Mouse (Mus musculus) kidney, postnatal 10 days (tissue): ENCODE measurements around the gene Cfap54.

Experiments used
- DNase-seq: peaks from one replicate; pipeline ENCODE4 v3.0.0; 2021; ENCODE audit warnings: mixed read lengths

The Cfap54 gene

DNA sequence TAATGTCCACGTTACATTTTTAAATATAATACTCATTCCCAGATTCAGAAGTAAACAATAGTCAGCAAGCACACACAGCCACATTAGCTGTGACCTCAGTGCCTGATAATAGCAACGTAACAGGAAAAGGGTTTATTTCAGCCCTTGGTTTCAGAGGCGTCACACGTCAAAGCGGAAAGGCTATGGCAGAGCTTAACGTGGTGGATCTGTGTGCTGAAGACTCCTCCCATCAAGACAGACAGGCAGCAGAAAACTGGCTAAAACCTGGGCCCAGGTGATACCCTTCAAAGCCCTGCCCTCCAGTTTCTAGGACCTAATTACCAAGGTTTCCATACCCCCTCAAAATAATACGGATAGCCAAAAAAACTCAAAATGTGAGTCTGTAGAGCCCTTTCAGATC lies 16.0 kb upstream of the Cfap54 start:
- DNase-seq: no peak

DNA sequence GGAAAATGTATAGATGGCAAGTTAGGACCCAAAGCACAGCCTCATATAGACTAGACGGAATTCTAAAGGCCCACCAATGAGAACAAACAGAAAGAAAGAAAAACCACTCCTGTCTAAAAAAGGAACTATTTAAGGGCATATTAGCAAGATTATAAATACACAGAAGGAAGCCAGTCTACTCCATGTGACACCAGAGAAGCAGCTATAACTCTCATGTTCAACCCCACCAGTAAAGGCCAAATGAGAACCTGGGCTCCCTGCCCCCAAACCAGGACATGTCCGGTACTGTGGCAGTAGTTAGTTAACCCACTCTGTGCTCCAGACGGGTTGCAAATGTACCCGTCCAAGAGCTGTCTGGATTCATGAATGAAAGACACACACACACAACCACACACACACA lies 14.4 kb upstream of the Cfap54 start:
- no peak for DNase-seq

DNA sequence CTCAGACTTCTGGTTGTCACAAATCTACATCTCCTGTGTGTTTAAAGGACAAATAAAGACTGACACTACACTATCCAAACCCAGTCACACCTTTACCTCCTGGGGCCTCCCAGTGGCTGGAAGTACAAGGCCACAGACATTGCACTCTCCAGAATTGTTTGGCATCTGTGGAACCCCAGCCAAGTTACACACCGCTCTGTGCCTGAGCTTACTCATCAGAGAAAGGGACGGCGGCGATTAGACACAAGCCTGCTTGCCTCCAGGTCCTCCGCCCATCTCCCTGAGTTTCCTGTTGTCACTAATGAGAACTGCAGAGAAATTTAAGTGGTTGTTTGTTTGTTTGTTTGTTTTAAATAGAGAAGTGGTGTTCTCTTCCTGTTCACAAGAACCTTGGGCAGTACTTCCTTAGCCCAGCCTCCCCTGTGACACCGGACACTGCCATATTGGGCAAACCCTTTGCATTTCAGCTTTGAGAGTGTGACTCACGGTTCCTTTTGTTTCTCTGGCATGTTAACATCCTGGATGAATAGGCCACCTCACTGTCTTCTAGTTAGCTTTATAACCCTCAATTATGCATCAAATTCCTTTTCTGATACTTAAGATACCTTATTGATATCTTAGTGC lies 13.7 kb upstream of the Cfap54 start:
- DNase-seq: no peak

DNA sequence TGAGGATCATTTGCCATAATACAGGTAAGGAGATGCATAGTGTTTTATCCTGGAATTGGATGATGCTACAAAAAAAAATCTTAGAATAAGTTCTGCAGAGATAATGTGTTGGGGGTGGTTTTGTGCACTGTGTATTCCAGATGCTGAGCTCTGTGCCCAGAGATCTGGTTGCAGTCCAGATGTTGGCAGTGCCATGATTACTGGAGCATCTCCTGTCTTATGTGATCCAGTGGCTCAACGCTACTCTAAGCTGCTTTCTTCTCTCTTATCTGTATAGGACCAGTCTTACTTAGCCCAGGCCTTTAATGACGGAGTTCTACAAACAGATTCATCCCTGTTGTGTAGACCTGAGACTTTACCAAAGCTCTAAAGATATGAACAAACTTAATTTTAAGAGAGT lies 10.5 kb upstream of the Cfap54 start:
- DNase-seq: no peak

DNA sequence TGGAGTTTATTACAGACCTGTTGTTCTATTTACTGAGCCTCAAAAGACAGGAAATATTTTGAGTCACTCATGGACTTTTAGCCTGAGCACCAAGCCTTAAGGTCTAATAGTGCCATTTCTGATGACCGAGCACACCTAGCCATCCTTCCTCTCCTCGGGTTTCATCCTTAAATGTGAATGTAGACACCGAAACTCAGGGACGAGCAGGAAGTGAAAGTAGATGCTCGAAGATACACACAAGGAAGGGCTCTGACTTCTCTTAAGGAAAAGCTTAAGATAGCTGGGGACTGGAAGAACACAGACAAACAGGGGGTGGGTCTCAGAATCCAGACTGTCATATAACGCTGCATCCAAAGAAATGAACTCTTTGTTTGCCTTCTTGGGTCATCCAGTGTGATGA lies 8.8 kb upstream of the Cfap54 start:
- no peak for DNase-seq

DNA sequence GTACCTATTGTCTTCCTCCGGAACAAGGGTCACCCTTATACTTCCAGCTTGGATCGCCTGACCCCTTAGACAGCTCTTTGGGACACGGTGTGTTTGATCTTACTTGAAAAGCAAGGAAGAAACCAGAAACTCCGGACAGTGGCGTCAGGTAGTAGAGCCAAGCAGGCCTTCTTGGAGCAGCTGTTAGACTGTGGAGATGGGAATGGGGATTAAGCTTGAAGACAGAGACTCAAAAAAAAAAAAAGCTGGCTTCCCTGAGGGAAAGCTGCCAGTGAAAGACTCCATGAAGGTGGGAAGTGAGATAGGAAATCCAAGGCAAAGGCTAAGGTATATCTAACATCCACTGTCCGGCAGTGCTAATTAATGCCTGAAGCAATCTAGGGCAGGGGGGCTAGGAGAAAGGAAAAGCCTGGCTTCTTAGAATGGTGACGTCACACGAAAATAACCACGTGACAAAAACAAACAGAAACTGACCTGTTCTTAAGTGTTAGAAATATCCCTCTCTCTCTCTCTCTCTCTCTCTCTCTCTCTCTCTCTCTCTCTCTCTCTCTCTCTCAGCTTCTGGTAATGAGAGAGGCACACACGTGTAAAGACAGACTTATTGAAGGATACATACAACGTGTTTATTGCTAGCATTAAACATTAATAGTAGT lies 7.1 kb upstream of the Cfap54 start:
- DNase-seq: no peak

DNA sequence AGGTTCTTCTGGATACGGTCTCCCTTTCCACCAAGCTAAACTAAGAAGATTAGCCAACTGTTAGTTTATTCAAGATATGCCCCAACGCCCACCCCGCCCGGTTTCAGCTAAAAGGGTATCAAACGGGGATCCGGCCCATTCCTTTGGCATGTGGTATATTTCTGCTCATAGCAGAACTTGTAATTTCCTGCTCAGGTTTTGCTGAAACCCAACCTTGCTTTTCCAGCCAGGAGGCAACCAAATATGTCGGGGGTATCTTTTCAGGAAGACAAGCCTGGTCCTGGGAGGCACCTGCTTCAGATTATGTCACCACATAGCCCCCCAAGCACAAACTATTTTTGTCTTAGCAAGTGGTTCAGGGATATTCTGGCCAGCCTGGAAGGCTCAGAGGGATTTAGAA lies 6.1 kb upstream of the Cfap54 start:
- DNase-seq: no peak

DNA sequence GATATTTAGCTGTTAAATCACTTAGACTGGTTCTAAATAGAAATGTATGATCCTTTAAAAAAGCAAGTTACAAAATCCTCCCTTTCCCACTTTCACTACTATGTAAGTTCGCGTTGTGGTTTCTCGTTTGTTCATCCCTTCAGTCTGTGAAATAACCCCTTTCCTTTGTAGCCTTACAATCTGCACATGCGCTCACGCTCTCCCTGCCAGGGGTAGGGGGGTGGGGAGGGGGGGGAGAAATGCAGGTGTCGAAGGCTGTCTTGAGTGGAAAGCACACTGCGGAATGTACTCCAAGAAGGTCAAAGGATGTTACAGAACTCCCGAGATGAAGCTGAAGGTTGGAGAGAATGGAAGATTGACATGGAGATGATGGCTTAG lies 2.5 kb upstream of the Cfap54 start:
- no peak for DNase-seq

DNA sequence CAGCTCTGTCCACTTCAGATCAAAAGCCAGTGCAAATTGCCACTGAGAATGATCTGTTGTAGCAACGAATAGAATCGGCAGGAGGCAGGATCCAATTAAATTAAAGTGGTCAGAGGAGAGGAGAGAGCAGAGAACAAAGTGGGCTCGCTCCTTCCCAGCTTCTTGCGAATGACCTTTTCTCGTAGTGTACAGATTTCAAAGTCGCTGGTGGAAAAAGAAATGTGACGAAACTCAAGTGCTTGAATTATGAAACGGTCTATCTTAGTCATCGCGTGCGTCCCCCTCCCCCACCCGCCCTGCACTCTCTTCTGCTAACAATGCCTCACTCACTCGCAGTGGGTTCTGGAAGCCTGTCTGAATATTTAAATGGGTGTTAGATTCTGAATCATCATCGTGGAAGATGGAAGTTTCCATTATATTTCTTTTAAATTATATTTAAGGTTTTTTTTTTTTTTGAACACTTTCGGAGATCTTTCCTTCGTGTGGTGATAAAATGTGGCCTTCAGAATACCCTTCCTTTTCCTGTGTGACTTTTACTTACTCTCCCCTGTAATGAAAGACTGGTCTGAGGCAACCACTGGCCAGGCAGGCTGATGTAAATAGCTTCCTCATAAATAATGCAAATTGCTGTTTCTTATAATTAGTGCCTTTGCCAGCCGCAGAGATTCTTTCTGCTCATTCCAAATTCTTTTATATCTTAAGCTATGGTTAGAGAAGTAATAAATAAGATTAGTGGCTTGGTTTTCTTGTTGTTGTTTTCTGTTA lies 2.0 kb upstream of the Cfap54 start:
- no peak for DNase-seq

DNA sequence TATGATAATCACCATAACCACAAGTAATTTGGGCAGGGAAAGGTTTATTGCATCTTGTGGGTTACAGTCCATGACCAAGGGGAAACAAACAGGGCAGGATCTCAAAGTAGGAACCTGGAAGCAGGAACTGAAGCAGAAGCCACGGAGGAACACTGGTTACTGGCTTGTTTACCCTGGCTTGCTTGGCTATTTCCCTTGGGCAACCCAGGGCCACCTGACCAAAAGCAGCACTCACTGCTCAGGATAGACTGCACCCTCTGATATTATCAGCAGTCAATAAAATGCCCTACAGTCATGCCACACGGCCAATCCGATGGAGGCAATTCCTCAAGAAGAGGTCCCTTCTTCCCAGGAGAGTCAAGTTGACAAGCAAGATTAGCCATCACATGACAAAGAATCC lies 1.9 kb downstream of the Cfap54 start:
- DNase-seq: no peak

DNA sequence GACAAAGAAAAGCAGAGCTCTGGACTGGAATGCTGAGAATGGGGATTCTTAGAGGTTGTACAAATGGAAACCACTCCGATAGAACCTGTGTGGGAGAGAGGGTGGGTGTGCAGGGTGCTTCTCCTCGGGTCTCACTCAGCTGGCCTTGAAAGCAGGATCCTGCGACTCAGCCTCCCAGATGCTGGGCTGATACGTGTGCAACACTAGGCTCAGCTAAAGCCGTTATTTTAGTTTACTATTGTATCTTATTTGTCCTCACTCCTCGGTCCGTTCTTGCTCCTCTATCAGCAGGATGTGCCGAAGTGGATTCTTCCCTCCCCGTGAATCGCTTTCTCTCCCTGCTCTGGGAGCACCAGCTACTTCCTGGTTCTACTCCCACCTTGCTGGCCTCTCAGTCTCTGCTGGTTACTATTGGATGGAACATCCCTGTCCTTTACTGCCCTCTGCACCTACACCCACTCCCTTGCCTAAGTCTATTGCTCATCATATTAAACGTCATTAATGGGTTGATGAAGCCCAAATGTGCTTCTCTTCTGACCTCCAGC lies 3.4 kb downstream of the Cfap54 start:
- DNase-seq: no peak

DNA sequence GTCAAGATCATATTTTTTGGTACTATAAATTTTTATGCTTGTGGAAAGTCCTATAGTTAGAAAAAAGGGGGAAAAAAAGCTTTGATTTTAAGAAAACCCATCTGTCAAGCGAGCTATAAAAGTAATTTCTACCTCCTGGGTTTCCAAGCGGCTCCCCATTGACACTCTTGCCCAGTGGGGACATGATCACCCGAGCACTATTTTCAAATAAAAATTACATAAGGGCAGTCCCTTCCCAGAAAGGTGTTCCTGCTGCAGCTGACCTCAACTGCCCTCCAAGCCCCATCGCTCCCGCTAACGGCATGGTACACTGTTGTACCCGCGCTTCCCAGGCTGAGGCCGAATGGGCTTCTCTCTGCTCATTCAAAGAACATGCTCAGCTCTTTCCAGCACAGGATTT lies 5.0 kb downstream of the Cfap54 start:
- no peak for DNase-seq

DNA sequence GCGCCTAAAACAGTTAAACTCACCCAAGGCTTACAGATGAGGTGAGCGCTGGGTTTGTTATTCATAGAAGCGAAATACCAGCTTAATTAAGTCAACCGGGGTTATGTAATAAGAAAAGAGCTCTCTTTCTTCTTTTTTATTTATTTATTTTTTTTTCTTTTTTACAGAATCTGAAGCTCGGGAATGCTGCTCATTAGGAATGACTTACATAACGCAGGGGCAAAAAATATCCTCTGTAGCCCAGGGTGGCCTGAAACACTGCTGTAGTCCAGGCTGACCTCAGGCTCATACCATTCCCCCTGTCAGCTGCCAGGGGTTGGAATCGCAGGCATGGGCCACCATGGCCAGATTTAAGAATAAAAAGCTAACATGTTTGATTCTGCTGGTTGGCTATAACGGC lies 5.6 kb downstream of the Cfap54 start:
- no peak for DNase-seq

DNA sequence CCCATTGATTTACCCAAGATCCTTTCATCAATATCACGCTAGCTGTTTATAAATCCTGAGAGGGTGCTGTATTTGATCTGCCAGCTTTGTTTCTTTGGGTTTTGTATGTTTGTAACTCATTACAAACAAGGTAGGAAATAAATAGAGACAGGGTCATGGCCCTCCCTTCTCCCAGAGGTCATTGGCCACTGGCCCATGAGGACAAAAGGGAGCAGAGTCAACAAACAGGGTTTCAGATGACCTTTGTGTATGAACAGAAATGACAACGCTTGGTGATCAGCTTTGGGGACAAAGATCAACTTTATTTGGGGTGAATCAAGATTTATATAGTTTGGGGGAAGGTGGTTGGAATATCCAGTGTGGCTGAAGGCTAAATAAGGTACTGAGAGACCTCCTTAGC lies 8.6 kb downstream of the Cfap54 start:
- DNase-seq: no peak

DNA sequence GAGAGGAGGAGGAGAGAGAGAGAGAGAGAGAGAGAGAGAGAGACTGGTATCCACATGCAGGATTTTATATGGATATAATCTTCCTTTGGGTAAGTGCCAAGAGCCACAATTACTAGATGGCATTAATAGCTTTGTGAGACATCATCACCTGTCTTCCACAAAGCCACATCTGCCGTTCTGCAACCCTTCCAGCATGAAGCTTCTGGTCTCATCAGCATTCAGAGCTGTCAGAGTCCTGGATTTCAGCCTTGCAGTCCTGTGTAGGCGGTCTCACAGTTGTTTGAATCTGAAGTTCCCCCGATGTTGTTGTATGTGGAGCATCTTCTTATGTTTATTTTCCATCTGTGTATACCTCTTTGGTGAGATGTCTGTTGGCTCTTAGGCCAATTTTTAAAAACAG lies 9.7 kb downstream of the Cfap54 start:
- DNase-seq: no peak

DNA sequence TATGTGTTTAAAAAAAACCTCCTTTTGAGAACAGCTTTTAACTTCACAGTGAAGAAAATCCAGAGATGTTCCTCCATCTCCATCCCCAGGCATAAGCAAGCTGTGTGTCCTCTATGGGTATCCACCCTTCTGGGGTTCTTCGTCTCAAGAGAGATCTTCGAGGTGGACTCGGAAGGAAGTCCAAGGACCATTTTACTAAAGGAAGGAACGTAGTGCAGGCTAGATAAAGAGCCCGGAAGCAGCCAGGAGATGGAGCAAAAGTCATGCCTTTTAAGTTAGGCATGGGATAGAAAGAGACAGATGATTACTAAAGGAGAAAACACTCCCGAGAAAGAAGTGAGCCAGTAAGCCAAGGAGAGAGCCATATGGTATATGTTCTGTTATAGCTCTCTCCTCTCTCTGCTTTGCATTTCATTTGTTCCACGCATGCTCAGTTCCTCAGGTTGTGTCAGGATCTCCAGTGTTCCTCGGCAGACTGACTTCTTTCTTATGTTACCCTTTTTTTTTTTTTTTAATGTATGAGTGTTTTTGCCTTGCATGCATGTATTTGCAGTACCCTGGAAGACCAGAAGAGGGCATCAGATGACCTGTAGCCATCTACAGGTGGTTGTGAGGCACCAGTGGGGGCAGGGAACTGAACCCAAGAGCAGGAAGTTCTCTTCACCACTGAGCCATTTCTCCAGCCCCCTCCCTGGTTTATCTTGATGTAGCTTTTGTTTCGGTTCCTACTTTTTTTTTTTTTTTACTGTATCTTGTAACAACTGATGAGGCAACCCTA lies 11.1 kb downstream of the Cfap54 start:
- DNase-seq: peak; percentile 65

DNA sequence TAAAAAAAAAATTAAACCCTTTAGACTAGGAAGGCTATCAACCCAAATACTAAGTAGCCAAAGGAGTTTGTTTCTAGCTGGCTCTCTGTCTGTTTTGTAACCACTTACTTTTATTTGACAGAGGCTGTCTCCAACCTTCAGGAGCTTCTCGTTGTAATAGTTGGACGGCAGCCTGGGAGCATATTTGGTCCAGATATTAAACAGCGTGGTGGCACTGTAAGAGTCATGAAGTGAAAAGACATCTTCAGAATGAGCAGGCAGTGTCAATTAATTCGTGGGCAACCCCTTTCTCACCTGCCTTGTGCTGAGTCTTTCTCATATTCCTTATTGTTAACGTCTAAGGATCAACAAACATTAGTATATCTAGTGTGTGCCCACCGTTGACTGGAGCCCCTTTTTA lies 11.7 kb downstream of the Cfap54 start:
- DNase-seq: no peak

DNA sequence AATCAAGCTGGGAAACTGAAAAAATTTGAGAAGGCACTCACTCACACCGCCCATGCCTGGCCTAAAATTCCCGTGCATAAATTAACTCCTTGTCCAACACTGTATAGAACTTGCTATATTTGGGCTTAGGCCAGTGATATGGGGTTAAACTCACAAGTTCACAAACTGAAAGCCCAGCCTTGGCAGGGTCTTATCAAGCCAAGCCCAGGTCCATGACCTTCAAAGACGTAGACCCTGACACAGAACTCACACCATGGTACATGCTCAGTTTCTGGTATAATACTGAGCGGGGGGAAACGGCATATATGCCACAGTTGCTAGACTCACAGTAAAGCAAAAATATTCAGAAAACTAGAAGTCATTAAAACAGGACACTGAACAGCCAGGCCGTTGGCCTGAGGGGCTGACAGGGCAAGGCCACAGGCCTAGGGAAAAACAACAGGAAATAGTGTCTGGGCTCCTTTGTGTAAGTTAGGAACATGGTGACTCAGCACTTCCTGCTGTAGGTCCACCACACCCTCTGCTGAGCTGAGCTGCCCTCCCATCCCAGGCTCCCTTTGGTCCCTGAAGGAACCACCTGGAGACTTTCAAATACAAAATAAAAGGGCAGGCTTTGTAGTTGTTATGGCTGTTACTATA lies 12.3 kb downstream of the Cfap54 start:
- DNase-seq: peak; percentile 53

DNA sequence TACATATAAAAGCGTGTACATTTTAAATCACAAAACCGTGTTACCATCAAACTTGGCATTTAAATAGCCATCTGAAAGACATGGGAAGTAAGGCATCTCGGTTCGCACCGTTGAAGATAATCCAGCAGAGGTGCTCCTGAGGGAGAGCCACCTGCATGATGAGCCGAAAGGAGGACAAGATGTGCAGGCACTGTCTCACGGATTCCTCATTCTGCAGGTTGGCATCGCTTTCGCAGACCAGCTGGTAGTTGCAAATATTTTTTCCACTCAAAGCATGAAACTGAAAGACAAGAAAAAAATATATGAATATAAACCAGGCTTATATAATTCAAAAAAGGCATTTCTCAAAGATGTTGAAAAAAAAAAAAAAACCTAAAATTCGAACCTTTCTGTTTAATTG lies 16.4 kb downstream of the Cfap54 start:
- DNase-seq: no peak

DNA sequence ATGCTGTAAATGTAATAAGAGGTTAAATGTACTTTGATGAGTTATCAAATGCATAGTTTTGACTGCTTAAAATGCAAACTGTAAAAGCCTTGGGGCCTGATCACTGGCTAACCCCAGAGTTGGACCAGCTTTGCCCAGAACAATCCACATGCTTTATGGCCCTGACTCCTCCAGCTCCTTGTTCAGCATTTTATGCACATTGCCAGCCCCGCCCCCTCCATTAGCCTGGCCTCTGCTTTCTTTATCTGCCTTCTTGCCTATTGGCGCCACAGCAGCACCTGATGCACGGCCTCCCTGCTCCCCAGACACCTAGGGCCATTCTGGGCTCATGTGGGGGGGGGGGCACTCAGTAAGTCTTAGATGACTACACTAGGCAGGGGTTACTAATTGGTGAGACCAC lies 17.8 kb downstream of the Cfap54 start:
- peak; percentile 57 for DNase-seq

DNA sequence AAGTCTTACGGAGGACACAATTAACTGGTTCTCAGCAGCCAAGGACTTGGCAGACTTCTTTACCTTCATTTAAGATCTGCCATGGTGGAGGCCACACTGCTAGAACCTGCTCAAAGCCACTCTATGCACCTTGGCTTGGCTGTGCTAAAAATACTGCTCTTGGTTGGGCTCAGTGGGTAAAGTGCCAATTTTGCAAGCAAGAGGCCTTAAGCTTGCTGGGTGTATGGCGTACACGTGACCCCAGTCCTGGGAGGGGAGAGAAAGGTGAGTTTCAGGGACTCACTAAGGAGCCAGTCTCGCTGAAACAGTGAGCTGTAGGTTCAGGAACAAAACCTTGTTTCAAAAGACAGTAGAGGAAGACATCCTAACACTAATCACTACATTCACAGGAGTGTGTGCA lies 19.0 kb downstream of the Cfap54 start:
- DNase-seq: no peak

DNA sequence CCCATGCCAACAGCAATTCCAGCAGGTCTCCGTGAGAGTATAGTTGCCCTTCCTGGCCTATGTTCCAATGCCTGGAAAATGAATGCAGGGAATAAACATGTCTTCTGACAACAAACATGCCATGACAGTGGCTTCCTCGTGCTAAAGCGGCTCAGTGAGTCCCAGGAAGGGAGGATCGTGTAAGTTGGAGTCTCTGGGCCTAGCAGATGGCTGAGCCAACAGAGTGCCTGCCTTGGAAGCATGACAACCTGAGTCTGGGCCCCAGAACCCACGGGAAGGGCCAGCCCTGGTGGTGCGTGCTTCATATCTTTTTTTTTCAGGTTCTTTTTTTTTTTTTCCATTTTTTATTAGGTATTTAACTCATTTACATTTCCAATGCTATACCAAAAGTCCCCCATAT lies 27.6 kb downstream of the Cfap54 start:
- DNase-seq: no peak

DNA sequence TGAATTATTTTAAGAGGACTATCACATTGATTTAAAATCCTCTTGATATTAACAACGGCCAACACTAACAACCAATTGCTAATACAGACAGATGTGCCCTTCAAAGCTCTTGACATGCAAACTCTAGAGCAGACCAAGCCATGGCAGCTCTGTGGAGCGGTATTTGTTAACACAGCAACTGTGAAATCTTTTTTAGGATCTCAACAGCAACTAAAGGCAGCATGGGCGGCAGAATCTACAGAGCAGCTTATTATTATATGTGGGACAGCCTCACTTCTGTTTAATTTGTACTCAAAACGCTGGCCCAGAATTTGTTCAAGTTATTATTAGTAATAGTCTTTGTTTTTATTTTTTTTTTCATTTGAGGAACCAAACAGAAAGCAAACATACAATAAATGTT lies 28.1 kb downstream of the Cfap54 start:
- no peak for DNase-seq
